7 mouse cellular contexts compared by ENCODE assay signal in the genomic region with DNA sequence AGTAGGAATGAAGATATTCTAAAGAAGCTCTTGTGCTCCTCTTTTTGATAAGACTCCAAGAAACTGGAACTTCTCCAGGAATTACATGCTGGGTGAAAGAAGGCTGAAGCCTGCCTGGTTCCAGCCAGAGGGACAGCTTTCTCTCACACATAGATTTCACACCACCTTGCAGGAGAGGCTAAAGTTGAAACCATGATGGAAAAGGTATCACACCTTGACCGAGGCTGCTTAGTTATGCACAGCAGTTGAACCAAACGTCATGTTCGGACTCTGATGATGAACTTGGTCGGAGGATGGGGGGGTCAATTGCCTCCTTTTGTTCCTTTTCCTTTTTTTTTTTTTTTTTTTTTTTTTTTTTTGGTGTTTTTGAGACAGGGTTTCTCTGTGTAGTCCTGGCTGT. TPM values are rescaled to one million over a fixed set of nuclear protein-coding genes. Genes with fewer than 3 reads are reported as not detected.
DNase-seq lines count a peak whose midpoint lies in the region; ATAC-seq and TF ChIP-seq lines count a peak whose summit lies in the region.

No protein-coding gene starts in this region.

- no peak for TF ChIP-seq CTCF in lung, postnatal 0 days (IDR thresholded peaks at IDR 0.05)

- H3K4me3 ChIP-seq in lung, postnatal 0 days (ENCODE audit: low read depth, low read length): peak overlapping the region; percentile 76; the same call in 1 of the 2 replicates
- H3K4me3 ChIP-seq in embryonic facial prominence, embryonic 12.5 days: no peak overlapping the region
- peak overlapping the region; percentile 99; the same call in 1 of the 2 replicates for H3K4me3 ChIP-seq in neural tube, embryonic 15.5 days (replicated peaks)

- H3K36me3 ChIP-seq in lung, postnatal 0 days (ENCODE audit: insufficient read depth, low read length): no peaks in the 10 kb centered on the region
- H3K36me3 ChIP-seq in embryonic facial prominence, embryonic 12.5 days: peaks cover 7% of the 10 kb centered on the region; the same call in 1 of the 2 replicates
- no peaks in the 10 kb centered on the region for H3K36me3 ChIP-seq in neural tube, embryonic 15.5 days

- no peaks in the 10 kb centered on the region for H3K27me3 ChIP-seq in lung, postnatal 0 days (replicated peaks; ENCODE audit: insufficient read depth, low read length)
- no peaks in the 10 kb centered on the region for H3K27me3 ChIP-seq in embryonic facial prominence, embryonic 12.5 days
- H3K27me3 ChIP-seq in neural tube, embryonic 15.5 days (replicated peaks): no peaks in the 10 kb centered on the region

- 0 out of 2 replicates have a peak overlapping the region, but pooled peaks have one; percentile 74 for H3K27ac ChIP-seq in lung, postnatal 0 days (ENCODE audit: low read length)
- H3K27ac ChIP-seq in embryonic facial prominence, embryonic 12.5 days: no peak overlapping the region
- H3K27ac ChIP-seq in neural tube, embryonic 15.5 days (replicated peaks): peak overlapping the region; percentile 81

- 0 out of 2 replicates have a peak, but pooled peaks cover 5% of the 10 kb centered on the region for H3K4me1 ChIP-seq in lung, postnatal 0 days (ENCODE audit: insufficient read depth, low read depth, low read length)
- peaks cover 7% of the 10 kb centered on the region for H3K4me1 ChIP-seq in embryonic facial prominence, embryonic 12.5 days
- peaks cover 18% of the 10 kb centered on the region for H3K4me1 ChIP-seq in neural tube, embryonic 15.5 days

- H3K4me2 ChIP-seq in lung, postnatal 0 days (replicated peaks; ENCODE audit: low read depth, low read length): no peak overlapping the region
- peak overlapping the region; percentile 43; the same call in 1 of the 2 replicates for H3K4me2 ChIP-seq in embryonic facial prominence, embryonic 12.5 days (replicated peaks)
- H3K4me2 ChIP-seq in neural tube, embryonic 15.5 days: peak overlapping the region; percentile 55

- H3K9me3 ChIP-seq in lung, postnatal 0 days (ENCODE audit: low read length): no peaks in the 10 kb centered on the region
- no peaks in the 10 kb centered on the region for H3K9me3 ChIP-seq in embryonic facial prominence, embryonic 12.5 days
- H3K9me3 ChIP-seq in neural tube, embryonic 15.5 days (replicated peaks): no peaks in the 10 kb centered on the region

- no peak for TF ChIP-seq EP300 in lung, postnatal 0 days (IDR thresholded peaks at IDR 0.05)

- DNase-seq in lung, postnatal 0 days (ENCODE audit: low spot score): peak; percentile 17
- DNase-seq in lung, postnatal 10 days: no peak
- DNase-seq in induced T-regulatory cell, adult 2 months (ENCODE audit: low read depth): peak; percentile 36
- no peak for DNase-seq in embryo, embryonic 10 days (ENCODE audit: low spot score)
- DNase-seq in kidney, postnatal 14 days: no peak

- ATAC-seq in lung, postnatal 0 days: no peak
- ATAC-seq in embryonic facial prominence, embryonic 12.5 days (ENCODE audit: insufficient number of reproducible peaks, insufficient read depth, low FRiP score, low TSS enrichment): no peak
- no peak for ATAC-seq in neural tube, embryonic 15.5 days (ENCODE audit: low FRiP score)

- WGBS in lung, postnatal 0 days: 79% methylated on average over 4 of the region's 4 CpGs
- WGBS in embryonic facial prominence, embryonic 12.5 days: 88% methylated on average over 4 of the region's 4 CpGs
- 89% methylated on average over 4 of the region's 4 CpGs for WGBS in neural tube, embryonic 15.5 days

- H3K9ac ChIP-seq in lung, postnatal 0 days (replicated peaks; ENCODE audit: low read depth): no peak overlapping the region
- H3K9ac ChIP-seq in embryonic facial prominence, embryonic 12.5 days: no peak overlapping the region
- H3K9ac ChIP-seq in neural tube, embryonic 15.5 days (replicated peaks): no peak overlapping the region

RNA-seq across cellular contexts. Expression of a gene that starts 0.6 kb away (rescaled TPM):
- polyA plus RNA-seq in lung, postnatal 0 days (2015; fragmentation: Nextera tagmentation; extraction: Ambion mirVana): 375 and 418 TPM in 2 replicates
- 621 and 638 TPM in 2 replicates for polyA plus RNA-seq in embryonic facial prominence, embryonic 12.5 days (2016; fragmentation: Nextera tagmentation; extraction: Ambion mirVana)
- 522 and 529 TPM in 2 replicates for polyA plus RNA-seq in neural tube, embryonic 15.5 days (2015; fragmentation: Nextera tagmentation; extraction: Ambion mirVana)

RNA-seq across cellular contexts. Expression of a gene that starts 36.2 kb away (rescaled TPM):
- polyA plus RNA-seq in lung, postnatal 0 days (2015; fragmentation: Nextera tagmentation; extraction: Ambion mirVana): 192 and 206 TPM in 2 replicates
- 224 and 237 TPM in 2 replicates for polyA plus RNA-seq in embryonic facial prominence, embryonic 12.5 days (2016; fragmentation: Nextera tagmentation; extraction: Ambion mirVana)
- 181 and 190 TPM in 2 replicates for polyA plus RNA-seq in neural tube, embryonic 15.5 days (2015; fragmentation: Nextera tagmentation; extraction: Ambion mirVana)

RNA-seq across cellular contexts. Expression of a gene that starts 42.0 kb away (rescaled TPM):
- polyA plus RNA-seq in lung, postnatal 0 days (2015; fragmentation: Nextera tagmentation; extraction: Ambion mirVana): 42.9 and 45.1 TPM in 2 replicates
- 33.1 and 34.0 TPM in 2 replicates for polyA plus RNA-seq in embryonic facial prominence, embryonic 12.5 days (2016; fragmentation: Nextera tagmentation; extraction: Ambion mirVana)
- polyA plus RNA-seq in neural tube, embryonic 15.5 days (2015; fragmentation: Nextera tagmentation; extraction: Ambion mirVana): 43.1 and 43.9 TPM in 2 replicates

Comparison
In these comparisons a context has a peak if more than half of its experiments do, and no peak if none do; other contexts are left out.
1. DNase-seq: peak in lung, postnatal 0 days (single experiment) and induced T-regulatory cell, adult 2 months (single experiment); none in lung, postnatal 10 days (single experiment), embryo, embryonic 10 days (single experiment) and kidney, postnatal 14 days (single experiment).